Mouse (Mus musculus): ENCODE measurements around the gene Pllp. TPM values are rescaled to one million over a fixed set of nuclear protein-coding genes. Genes with fewer than 3 reads are reported as not detected.

Gene Pllp
- polyA plus RNA-seq, 1 experiment from 2014 or later = 0.25 TPM

DNA sequence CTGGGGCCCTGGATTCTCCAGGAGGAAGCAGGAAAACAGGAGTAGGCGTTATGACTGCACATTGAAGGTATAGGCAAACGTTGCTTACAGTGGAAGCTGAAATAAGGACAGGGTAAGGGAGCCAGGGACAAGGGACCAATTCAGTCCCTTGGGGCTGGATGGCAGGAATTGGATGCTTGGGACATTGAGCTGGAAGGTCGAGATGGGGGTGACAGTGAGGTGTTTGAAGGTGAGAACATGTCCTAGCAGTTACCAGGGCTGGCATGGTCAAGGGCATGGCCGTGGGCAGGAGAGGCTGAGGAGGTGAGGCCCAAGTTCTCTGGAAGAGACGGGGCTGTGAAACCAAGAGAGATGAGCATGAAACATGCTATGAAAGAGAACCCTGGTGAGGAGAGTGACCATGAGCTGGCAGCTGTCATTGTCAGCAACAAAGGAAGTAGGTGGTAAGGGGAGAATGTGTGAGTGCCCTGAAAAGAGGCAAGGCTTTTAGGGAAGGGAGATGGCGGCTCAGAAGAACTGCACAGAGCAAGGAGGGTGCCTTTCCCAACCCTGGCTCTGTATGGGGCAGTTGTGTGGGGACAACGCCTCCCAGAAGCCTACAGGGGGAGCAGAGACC lies 38.8 kb upstream of the Pllp start:
- ATAC-seq (ENCODE audit: low FRiP score) (no peak), DNase-seq (ENCODE audit: low spot score) (no peak)
- Histone ChIP-seq H3K27ac (ENCODE audit: low read depth, low read length) (no peak overlapping the region), H3K27me3 (ENCODE audit: control insufficient read depth, insufficient read depth, low read length) (no peaks in the 10 kb centered on the region), H3K4me3 (ENCODE audit: low read depth, low read length) (no peak overlapping the region), H3K4me1 (replicated peaks; ENCODE audit: control insufficient read depth, insufficient read depth, low read length) (no peaks in the 10 kb centered on the region), H3K36me3 (ENCODE audit: control insufficient read depth, insufficient read depth, low read length) (no peaks in the 10 kb centered on the region), H3K9me3 (ENCODE audit: control insufficient read depth, low read length) (no peaks in the 10 kb centered on the region), H3K9ac (ENCODE audit: low read depth, low read length) (no peak overlapping the region), H3K4me2 (replicated peaks; ENCODE audit: low read depth, low read length) (no peak overlapping the region)
- WGBS = 75% methylated on average over 7 of the region's 7 CpGs

DNA sequence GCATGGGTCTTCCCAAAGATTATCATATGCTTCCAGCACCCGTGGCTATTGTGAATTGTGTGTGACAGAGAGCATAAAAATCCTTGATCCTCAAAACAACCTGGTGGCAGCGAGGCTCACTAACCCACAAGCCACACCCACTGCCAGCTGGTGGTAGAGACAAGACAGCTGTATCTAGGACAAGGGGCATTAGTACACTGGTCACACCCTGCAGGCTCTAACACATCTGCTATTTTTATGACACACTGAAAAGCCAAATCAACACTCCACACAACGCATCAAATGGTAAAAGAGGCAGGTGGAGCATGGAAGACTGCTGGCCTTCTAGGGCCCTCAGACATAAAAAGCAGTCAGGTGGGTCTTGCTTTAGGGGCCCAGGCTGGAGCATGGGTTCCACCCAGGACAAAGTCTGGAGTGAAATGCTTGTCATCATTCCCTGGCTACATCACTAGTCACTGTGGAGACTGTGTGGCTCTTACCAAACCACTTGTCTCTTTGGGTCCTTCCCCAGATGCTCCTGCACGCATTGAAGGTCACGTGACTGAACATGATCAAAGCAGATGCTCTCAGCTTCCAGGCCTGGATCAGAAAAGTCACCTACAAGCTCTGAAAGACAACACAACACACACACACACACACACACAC lies 37.9 kb upstream of the Pllp start:
- Histone ChIP-seq H3K4me2 (replicated peaks; ENCODE audit: low read depth, low read length) (no peak overlapping the region), H3K9ac (ENCODE audit: low read depth, low read length) (no peak overlapping the region), H3K9me3 (ENCODE audit: control insufficient read depth, low read length) (no peaks in the 10 kb centered on the region), H3K4me1 (replicated peaks; ENCODE audit: control insufficient read depth, insufficient read depth, low read length) (no peaks in the 10 kb centered on the region), H3K4me3 (ENCODE audit: low read depth, low read length) (no peak overlapping the region), H3K27me3 (ENCODE audit: control insufficient read depth, insufficient read depth, low read length) (no peaks in the 10 kb centered on the region), H3K36me3 (ENCODE audit: control insufficient read depth, insufficient read depth, low read length) (no peaks in the 10 kb centered on the region), H3K27ac (ENCODE audit: low read depth, low read length) (no peak overlapping the region)
- WGBS = 72% methylated on average over 5 of the region's 5 CpGs
- ATAC-seq (ENCODE audit: low FRiP score) (no peak), DNase-seq (ENCODE audit: low spot score) (no peak)

DNA sequence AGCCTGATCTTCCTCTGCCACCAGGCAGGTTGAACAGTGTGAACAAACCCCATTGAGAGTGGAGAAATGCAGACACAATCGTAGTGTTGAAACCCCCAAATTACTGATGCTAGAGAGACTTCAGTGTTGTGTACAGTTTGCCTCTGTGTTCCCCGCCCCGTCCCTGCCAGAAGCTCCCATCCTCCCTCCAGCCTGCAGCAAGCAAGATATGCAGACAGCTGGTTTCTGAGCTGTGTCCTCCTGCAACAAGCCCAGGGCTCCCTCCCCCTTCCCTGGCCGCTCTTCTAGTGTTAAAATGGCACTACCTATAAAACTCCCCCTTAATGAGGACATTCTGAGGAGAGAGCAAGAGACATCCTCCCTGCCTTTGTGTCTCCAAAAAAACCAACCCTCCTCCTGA lies 33.2 kb upstream of the Pllp start:
- no peak for DNase-seq (ENCODE audit: low spot score)
- Histone ChIP-seq H3K9ac (ENCODE audit: low read depth, low read length) (no peak overlapping the region), H3K27me3 (ENCODE audit: control insufficient read depth, insufficient read depth, low read length) (no peaks in the 10 kb centered on the region), H3K4me3 (ENCODE audit: low read depth, low read length) (no peak overlapping the region), H3K4me1 (replicated peaks; ENCODE audit: control insufficient read depth, insufficient read depth, low read length) (no peaks in the 10 kb centered on the region), H3K27ac (ENCODE audit: low read depth, low read length) (no peak overlapping the region), H3K4me2 (replicated peaks; ENCODE audit: low read depth, low read length) (no peak overlapping the region), H3K36me3 (ENCODE audit: control insufficient read depth, insufficient read depth, low read length) (no peaks in the 10 kb centered on the region), H3K9me3 (ENCODE audit: control insufficient read depth, low read length) (no peaks in the 10 kb centered on the region)
- no peak for ATAC-seq (ENCODE audit: low FRiP score)
- WGBS = 66% methylated on average over 4 of the region's 4 CpGs

DNA sequence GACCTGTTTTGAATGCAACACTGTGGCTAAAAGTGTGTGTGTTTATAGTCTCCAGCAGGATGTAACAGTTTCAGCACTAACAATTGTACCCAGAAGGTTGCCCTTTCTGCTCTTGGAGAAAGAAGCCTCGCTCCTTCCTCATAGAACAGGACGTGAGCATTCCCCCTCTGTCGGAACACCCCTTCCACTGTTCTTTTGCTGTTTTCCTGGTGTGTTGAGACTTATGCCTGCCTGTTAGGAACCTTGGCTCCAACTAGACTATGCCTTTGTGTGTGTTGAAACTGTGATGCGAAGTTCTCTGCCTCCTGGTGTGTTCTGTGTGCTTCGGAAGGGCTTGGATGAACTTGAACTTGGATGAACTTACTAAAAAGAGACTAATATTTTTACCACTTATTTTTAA lies 29.9 kb upstream of the Pllp start:
- H3K27me3 ChIP-seq (ENCODE audit: control insufficient read depth, insufficient read depth, low read length) = no peaks in the 10 kb centered on the region
- no peaks in the 10 kb centered on the region for H3K9me3 ChIP-seq (ENCODE audit: control insufficient read depth, low read length)
- no peak overlapping the region for H3K9ac ChIP-seq (ENCODE audit: low read depth, low read length)
- no peak overlapping the region for H3K27ac ChIP-seq (ENCODE audit: low read depth, low read length)
- WGBS = 86% methylated on average over 5 of the region's 5 CpGs
- H3K4me1 ChIP-seq (replicated peaks; ENCODE audit: control insufficient read depth, insufficient read depth, low read length) = no peaks in the 10 kb centered on the region
- H3K4me2 ChIP-seq (replicated peaks; ENCODE audit: low read depth, low read length) = no peak overlapping the region
- H3K36me3 ChIP-seq (ENCODE audit: control insufficient read depth, insufficient read depth, low read length) = no peaks in the 10 kb centered on the region
- ATAC-seq (ENCODE audit: low FRiP score) = no peak
- no peak overlapping the region for H3K4me3 ChIP-seq (ENCODE audit: low read depth, low read length)
- DNase-seq (ENCODE audit: low spot score) = no peak

DNA sequence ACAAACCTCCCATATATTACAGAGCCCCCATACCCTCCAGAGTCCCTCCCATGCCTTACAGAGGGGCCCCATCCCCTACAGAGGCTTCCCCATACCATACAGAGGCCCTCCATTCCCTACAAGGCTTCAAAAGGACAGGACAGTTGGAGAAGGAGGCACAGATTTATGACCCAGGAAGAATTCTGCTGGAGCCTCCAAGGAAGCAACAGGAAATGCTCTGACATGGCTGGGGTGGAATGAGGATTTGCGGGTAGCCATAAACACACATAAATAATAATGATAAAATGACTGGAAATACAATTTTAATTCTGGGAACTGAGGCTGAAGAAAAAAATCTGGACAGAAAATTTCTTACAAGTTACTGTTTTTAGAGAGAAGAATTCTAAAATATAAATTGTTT lies 20.8 kb upstream of the Pllp start:
- H3K4me3 ChIP-seq (ENCODE audit: low read depth, low read length) = no peak overlapping the region
- no peak overlapping the region for H3K4me2 ChIP-seq (replicated peaks; ENCODE audit: low read depth, low read length)
- 95% methylated on average over 1 of the region's 1 CpGs for WGBS
- H3K4me1 ChIP-seq (replicated peaks; ENCODE audit: control insufficient read depth, insufficient read depth, low read length) = no peaks in the 10 kb centered on the region
- DNase-seq (ENCODE audit: low spot score) (no peak), ATAC-seq (ENCODE audit: low FRiP score) (no peak)
- H3K36me3 ChIP-seq (ENCODE audit: control insufficient read depth, insufficient read depth, low read length) = no peaks in the 10 kb centered on the region
- no peaks in the 10 kb centered on the region for H3K9me3 ChIP-seq (ENCODE audit: control insufficient read depth, low read length)
- no peak overlapping the region for H3K27ac ChIP-seq (ENCODE audit: low read depth, low read length)
- no peaks in the 10 kb centered on the region for H3K27me3 ChIP-seq (ENCODE audit: control insufficient read depth, insufficient read depth, low read length)
- no peak overlapping the region for H3K9ac ChIP-seq (ENCODE audit: low read depth, low read length)

DNA sequence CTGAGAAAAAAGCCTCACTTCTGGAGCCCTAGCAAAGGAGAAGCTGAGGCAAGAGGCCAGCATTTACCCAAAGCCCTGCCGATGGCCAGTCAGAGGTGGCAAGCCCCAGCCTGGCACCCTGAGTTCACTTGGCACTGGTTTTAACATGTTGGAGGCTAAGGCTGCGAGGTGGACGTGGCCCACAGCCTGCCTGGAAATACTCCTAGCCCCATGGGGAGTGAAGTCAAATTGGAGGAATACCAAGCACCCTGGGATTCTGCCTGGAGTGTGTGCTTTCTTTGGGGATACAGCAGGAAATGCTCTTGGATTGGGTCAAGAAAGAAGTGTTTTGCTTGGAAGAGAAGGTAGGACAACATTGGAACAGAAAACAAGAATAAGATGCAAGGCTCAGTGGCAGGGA lies 19.8 kb upstream of the Pllp start:
- H3K4me3 ChIP-seq (ENCODE audit: low read depth, low read length) = no peak overlapping the region
- no peaks in the 10 kb centered on the region for H3K36me3 ChIP-seq (ENCODE audit: control insufficient read depth, insufficient read depth, low read length)
- no peaks in the 10 kb centered on the region for H3K4me1 ChIP-seq (replicated peaks; ENCODE audit: control insufficient read depth, insufficient read depth, low read length)
- ATAC-seq (ENCODE audit: low FRiP score) (no peak), DNase-seq (ENCODE audit: low spot score) (no peak)
- WGBS = 90% methylated on average over 3 of the region's 3 CpGs
- H3K9me3 ChIP-seq (ENCODE audit: control insufficient read depth, low read length) = no peaks in the 10 kb centered on the region
- no peak overlapping the region for H3K27ac ChIP-seq (ENCODE audit: low read depth, low read length)
- H3K27me3 ChIP-seq (ENCODE audit: control insufficient read depth, insufficient read depth, low read length) = no peaks in the 10 kb centered on the region
- H3K4me2 ChIP-seq (replicated peaks; ENCODE audit: low read depth, low read length) = no peak overlapping the region
- H3K9ac ChIP-seq (ENCODE audit: low read depth, low read length) = no peak overlapping the region

DNA sequence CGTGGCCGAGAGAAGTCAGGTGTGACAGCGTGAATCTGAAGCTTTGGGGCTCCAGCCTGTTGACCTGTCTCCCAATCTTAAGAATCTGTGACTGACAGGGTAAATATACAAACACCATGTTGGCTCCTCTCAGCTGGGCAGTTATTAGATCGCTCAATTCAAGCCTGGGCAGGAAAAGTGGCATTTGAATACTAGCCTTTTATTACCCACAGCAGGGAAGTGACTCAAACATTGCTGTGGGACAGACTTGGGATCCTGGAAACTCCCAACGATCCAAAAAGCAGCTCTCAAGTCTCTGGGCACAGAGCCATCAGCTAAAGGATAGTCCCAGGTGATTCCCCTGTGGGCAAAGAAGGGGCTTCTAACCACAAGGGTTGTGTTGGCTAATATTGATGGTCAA lies 18.5 kb upstream of the Pllp start:
- ATAC-seq (ENCODE audit: low FRiP score) (no peak), DNase-seq (ENCODE audit: low spot score) (no peak)

DNA sequence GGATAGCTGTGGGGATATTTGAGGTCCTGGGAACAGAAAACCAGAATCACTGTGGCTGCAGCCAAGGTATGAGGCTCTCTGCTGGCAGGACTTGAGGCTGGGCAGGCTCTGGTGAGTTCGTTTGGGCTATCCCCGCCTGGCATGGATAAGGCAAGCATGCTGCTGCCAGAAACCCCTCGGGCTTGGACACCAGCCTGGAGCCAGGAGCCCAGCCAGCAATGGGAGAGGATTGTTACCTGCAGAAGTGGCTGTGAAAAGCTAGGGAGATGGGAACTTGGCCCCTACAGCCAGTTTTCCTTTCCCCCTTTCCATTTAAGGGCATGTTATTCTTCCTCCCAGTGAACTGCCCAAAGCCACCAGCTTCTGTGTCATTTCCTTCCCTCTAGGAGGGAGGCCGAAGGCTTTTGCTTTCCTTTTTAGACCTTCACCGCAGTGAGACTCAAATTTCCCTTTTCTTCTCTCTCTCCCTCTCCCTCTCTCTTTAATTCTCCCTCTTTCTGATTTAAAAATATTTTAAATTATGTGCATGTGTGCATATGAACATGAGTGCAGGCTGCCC lies 15.2 kb upstream of the Pllp start:
- H3K4me2 ChIP-seq (replicated peaks; ENCODE audit: low read depth, low read length) = no peak overlapping the region
- H3K4me3 ChIP-seq (ENCODE audit: low read depth, low read length) = no peak overlapping the region
- no peaks in the 10 kb centered on the region for H3K9me3 ChIP-seq (ENCODE audit: control insufficient read depth, low read length)
- no peak overlapping the region for H3K27ac ChIP-seq (ENCODE audit: low read depth, low read length)
- no peaks in the 10 kb centered on the region for H3K36me3 ChIP-seq (ENCODE audit: control insufficient read depth, insufficient read depth, low read length)
- no peak for ATAC-seq (ENCODE audit: low FRiP score)
- no peak overlapping the region for H3K9ac ChIP-seq (ENCODE audit: low read depth, low read length)
- DNase-seq (ENCODE audit: low spot score) = no peak
- no peaks in the 10 kb centered on the region for H3K27me3 ChIP-seq (ENCODE audit: control insufficient read depth, insufficient read depth, low read length)
- H3K4me1 ChIP-seq (replicated peaks; ENCODE audit: control insufficient read depth, insufficient read depth, low read length) = no peaks in the 10 kb centered on the region
- WGBS = 64% methylated on average over 5 of the region's 5 CpGs

More for the DNA sequence above, 18.5 kb upstream of the Pllp start:
- 51% methylated on average over 5 of the region's 5 CpGs for WGBS
- no peak overlapping the region for H3K4me2 ChIP-seq (replicated peaks; ENCODE audit: low read depth, low read length)
- H3K36me3 ChIP-seq (ENCODE audit: control insufficient read depth, insufficient read depth, low read length) = no peaks in the 10 kb centered on the region
- no peaks in the 10 kb centered on the region for H3K9me3 ChIP-seq (ENCODE audit: control insufficient read depth, low read length)
- no peaks in the 10 kb centered on the region for H3K27me3 ChIP-seq (ENCODE audit: control insufficient read depth, insufficient read depth, low read length)
- H3K4me3 ChIP-seq (ENCODE audit: low read depth, low read length) = no peak overlapping the region
- no peak overlapping the region for H3K27ac ChIP-seq (ENCODE audit: low read depth, low read length)
- H3K4me1 ChIP-seq (replicated peaks; ENCODE audit: control insufficient read depth, insufficient read depth, low read length) = no peaks in the 10 kb centered on the region
- H3K9ac ChIP-seq (ENCODE audit: low read depth, low read length) = no peak overlapping the region

DNA sequence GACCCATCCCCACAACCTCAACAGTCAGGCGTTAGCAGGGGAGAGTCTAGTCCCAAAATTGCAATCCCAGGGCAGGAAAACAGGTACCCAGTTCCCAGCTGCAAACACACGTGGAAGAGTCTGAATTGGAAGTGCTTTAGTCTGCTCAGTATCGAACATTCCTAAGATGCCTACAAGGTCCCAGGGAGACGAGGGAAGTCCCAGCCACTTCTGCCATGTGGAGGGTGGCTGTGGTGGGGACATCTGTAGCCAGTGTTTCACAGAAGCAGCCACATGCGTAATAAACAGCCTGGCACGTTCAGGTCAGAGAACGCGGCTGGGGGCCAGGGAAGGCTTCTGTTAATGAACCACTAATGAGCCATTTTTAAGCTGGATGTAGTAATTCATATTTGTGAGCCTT lies 14.3 kb upstream of the Pllp start:
- DNase-seq (ENCODE audit: low spot score) (no peak), ATAC-seq (ENCODE audit: low FRiP score) (no peak)
- no peaks in the 10 kb centered on the region for H3K4me1 ChIP-seq (replicated peaks; ENCODE audit: control insufficient read depth, insufficient read depth, low read length)
- H3K4me2 ChIP-seq (replicated peaks; ENCODE audit: low read depth, low read length) = no peak overlapping the region
- no peaks in the 10 kb centered on the region for H3K36me3 ChIP-seq (ENCODE audit: control insufficient read depth, insufficient read depth, low read length)
- no peaks in the 10 kb centered on the region for H3K9me3 ChIP-seq (ENCODE audit: control insufficient read depth, low read length)
- WGBS = 72% methylated on average over 8 of the region's 8 CpGs
- H3K9ac ChIP-seq (ENCODE audit: low read depth, low read length) = no peak overlapping the region
- 0 out of 2 replicates have a peak, but pooled peaks cover 2% of the 10 kb centered on the region for H3K27me3 ChIP-seq (ENCODE audit: control insufficient read depth, insufficient read depth, low read length)
- no peak overlapping the region for H3K27ac ChIP-seq (ENCODE audit: low read depth, low read length)
- H3K4me3 ChIP-seq (ENCODE audit: low read depth, low read length) = no peak overlapping the region
